Mouse (Mus musculus) MEL (cell line): ENCODE measurements around the gene Gtf2h3. TPM values are rescaled to one million over a fixed set of nuclear protein-coding genes. Genes with fewer than 3 reads are reported as not detected.

Source experiments
- DNase-seq: peaks from one replicate; pipeline ENCODE4 v3.0.0; 2011; ENCODE audit warnings: low read depth, low spot score
- H3K27ac ChIP-seq: 2 replicates; pipeline ENCODE4 v1.5.1; 2012; ENCODE audit warnings: low read depth, mild to moderate bottlenecking, control low read depth, low read length, moderate library complexity; ENCODE audit not compliant: control insufficient read depth
- H3K27me3 ChIP-seq, 2 experiments: fragments of 150-350 bp in 1 of 2; sonication (generic) in 1 of 2; 2 replicates each; pipeline ENCODE4 v1.6.1; 2012; ENCODE audit warnings: low read length in 2 of 2, mild to moderate bottlenecking in 2 of 2, improper control_type of control experiment in 1 of 2, moderate library complexity in 1 of 2; ENCODE audit not compliant: insufficient read depth in 2 of 2, control insufficient read depth in 1 of 2
- H3K36me3 ChIP-seq, 2 experiments: 2 replicates each; pipeline ENCODE4 v1.6.1; 2012 to 2014; ENCODE audit warnings: low read length in 2 of 2, improper control_type of control experiment in 1 of 2, inconsistent platforms in 1 of 2, mild to moderate bottlenecking in 1 of 2; ENCODE audit not compliant: insufficient read depth in 2 of 2, control insufficient read depth in 1 of 2
- H3K4me1 ChIP-seq, 2 experiments: fragments of 150-350 bp in 1 of 2; sonication (generic) in 1 of 2; 2 replicates each; pipeline ENCODE4 v1.6.1; 2012; ENCODE audit warnings: low read length in 2 of 2, improper control_type of control experiment in 1 of 2, mild to moderate bottlenecking in 1 of 2; ENCODE audit not compliant: insufficient read depth in 2 of 2, control insufficient read depth in 1 of 2
- H3K4me3 ChIP-seq, 2 experiments: fragments of 150-350 bp in 1 of 2; sonication (generic) in 1 of 2; 2 replicates each; pipeline ENCODE4 v1.5.1; 2012; ENCODE audit warnings: low read depth in 2 of 2, low read length in 2 of 2, mild to moderate bottlenecking in 2 of 2, moderate library complexity in 2 of 2, control low read depth in 1 of 2, improper control_type of control experiment in 1 of 2; ENCODE audit not compliant: control insufficient read depth in 1 of 2, insufficient read depth in 1 of 2
- H3K79me2 ChIP-seq: 2 replicates; pipeline ENCODE4 v1.6.1; 2012; ENCODE audit warnings: mild to moderate bottlenecking, low read length, moderate library complexity; ENCODE audit not compliant: control insufficient read depth, poor library complexity, insufficient read depth
- H3K9ac ChIP-seq: 2 replicates; pipeline ENCODE4 v1.6.1; 2012; ENCODE audit warnings: low read depth, mild to moderate bottlenecking, control low read depth, low read length, moderate library complexity; ENCODE audit not compliant: control insufficient read depth, poor library complexity, severe bottlenecking
- H3K9me3 ChIP-seq: fragments of 150-350 bp; sonication (generic); replicated peaks from 2 replicates; pipeline ENCODE4 v1.6.1; 2012; ENCODE audit warnings: mild to moderate bottlenecking, low read length, improper control_type of control experiment, moderate library complexity; ENCODE audit not compliant: insufficient read depth
- BHLHE40 ChIP-seq: IDR thresholded peaks from 2 replicates; pipeline ENCODE4 v1.6.1; 2012; ENCODE audit warnings: low read depth, mild to moderate bottlenecking, inconsistent platforms, low read length, improper control_type of control experiment, borderline replicate concordance
- CHD1 ChIP-seq: IDR thresholded peaks from 2 replicates; pipeline ENCODE4 v1.6.1; 2012; ENCODE audit warnings: low read depth, mild to moderate bottlenecking, inconsistent platforms, low read length, improper control_type of control experiment
- CHD2 ChIP-seq: IDR thresholded peaks from 2 replicates; pipeline ENCODE4 v1.6.1; 2011; ENCODE audit warnings: low read length, improper control_type of control experiment
- CTCF ChIP-seq, 3 experiments: IDR thresholded peaks in 2 of 3; conservative IDR thresholded peaks in 1 of 3; 2 replicates each; pipeline ENCODE4 v1.5.1; 2011 to 2012; ENCODE audit warnings: low read length in 3 of 3, low read depth in 2 of 3, mild to moderate bottlenecking in 2 of 3, improper control_type of control experiment in 1 of 3, inconsistent platforms in 1 of 3, mixed read lengths in 1 of 3, moderate library complexity in 1 of 3; ENCODE audit not compliant: control insufficient read depth in 1 of 3, insufficient read depth in 1 of 3, poor library complexity in 1 of 3, severe bottlenecking in 1 of 3
- E2F4 ChIP-seq: IDR thresholded peaks from 2 replicates; pipeline ENCODE4 v1.6.1; 2011; ENCODE audit warnings: low read depth, low read length, improper control_type of control experiment, borderline replicate concordance
- ELF1 ChIP-seq: IDR thresholded peaks from 2 replicates; pipeline ENCODE4 v1.6.1; 2014; ENCODE audit warnings: low read depth, mild to moderate bottlenecking, inconsistent platforms, low read length, improper control_type of control experiment, moderate library complexity
- EP300 ChIP-seq, 2 experiments: IDR thresholded peaks; 2 replicates each; pipeline ENCODE4 v1.6.1; 2011; ENCODE audit warnings: improper control_type of control experiment in 2 of 2, low read length in 2 of 2, low read depth in 1 of 2, mild to moderate bottlenecking in 1 of 2
- ETS1 ChIP-seq: IDR thresholded peaks from 2 replicates; pipeline ENCODE4 v1.6.1; 2012; ENCODE audit warnings: low read depth, mild to moderate bottlenecking, inconsistent platforms, low read length, improper control_type of control experiment, moderate library complexity
- GABPA ChIP-seq: IDR thresholded peaks from 2 replicates; pipeline ENCODE4 v1.6.1; 2012; ENCODE audit warnings: low read depth, mild to moderate bottlenecking, inconsistent platforms, low read length, improper control_type of control experiment, moderate library complexity
- GATA1 ChIP-seq: IDR thresholded peaks from 2 replicates; pipeline ENCODE4 v1.6.1; 2011; ENCODE audit warnings: low read depth, low read length, improper control_type of control experiment
- HCFC1 ChIP-seq: IDR thresholded peaks from 2 replicates; pipeline ENCODE4 v1.6.1; 2012; ENCODE audit warnings: low read depth, mild to moderate bottlenecking, inconsistent platforms, low read length, improper control_type of control experiment, moderate library complexity
- JUND ChIP-seq: IDR thresholded peaks from 2 replicates; pipeline ENCODE4 v1.6.1; 2011; ENCODE audit warnings: low read depth, mild to moderate bottlenecking, improper control_type of control experiment, low read length
- KAT2A ChIP-seq: conservative IDR thresholded peaks from 2 replicates; pipeline ENCODE4 v1.6.1; 2012; ENCODE audit warnings: low read depth, low read length, improper control_type of control experiment, inconsistent platforms
- MAFK ChIP-seq: IDR thresholded peaks from 2 replicates; pipeline ENCODE4 v1.6.1; 2011; ENCODE audit warnings: low read depth, mild to moderate bottlenecking, low read length, improper control_type of control experiment, borderline replicate concordance
- MAX ChIP-seq: IDR thresholded peaks from 2 replicates; pipeline ENCODE4 v1.6.1; 2011; ENCODE audit warnings: low read length, improper control_type of control experiment
- MAZ ChIP-seq: IDR thresholded peaks from 2 replicates; pipeline ENCODE4 v1.6.1; 2012; ENCODE audit warnings: low read depth, mild to moderate bottlenecking, inconsistent platforms, low read length, improper control_type of control experiment
- MEF2A ChIP-seq: IDR thresholded peaks from 2 replicates; pipeline ENCODE4 v1.6.1; 2014; ENCODE audit warnings: low read depth, mild to moderate bottlenecking, inconsistent platforms, low read length, improper control_type of control experiment; ENCODE audit not compliant: poor library complexity, insufficient replicate concordance, severe bottlenecking; ENCODE audit errors: extremely low read depth
- MXI1 ChIP-seq: IDR thresholded peaks from 2 replicates; pipeline ENCODE4 v1.6.1; 2011; ENCODE audit warnings: mild to moderate bottlenecking, low read depth, low read length, improper control_type of control experiment
- MYB ChIP-seq: IDR thresholded peaks from 2 replicates; pipeline ENCODE4 v1.6.1; 2011; ENCODE audit warnings: mild to moderate bottlenecking, low read depth, low read length, improper control_type of control experiment
- MYC ChIP-seq: IDR thresholded peaks from 2 replicates; pipeline ENCODE4 v1.6.1; 2011; ENCODE audit warnings: low read depth, mild to moderate bottlenecking, low read length, improper control_type of control experiment, moderate library complexity
- NELFE ChIP-seq: IDR thresholded peaks from 2 replicates; pipeline ENCODE4 v1.6.1; 2011; ENCODE audit warnings: low read depth, low read length, improper control_type of control experiment
- NRF1 ChIP-seq: IDR thresholded peaks from 2 replicates; pipeline ENCODE4 v1.6.1; 2014; ENCODE audit warnings: low read depth, mild to moderate bottlenecking, inconsistent platforms, low read length, improper control_type of control experiment, moderate library complexity; ENCODE audit not compliant: poor library complexity, insufficient read depth, severe bottlenecking
- POLR2A ChIP-seq, 2 experiments: IDR thresholded peaks; 2 replicates each; pipeline ENCODE4 v1.6.1; 2011 to 2012; ENCODE audit warnings: low read length in 2 of 2, mild to moderate bottlenecking in 2 of 2, control low read depth in 1 of 2, improper control_type of control experiment in 1 of 2, low read depth in 1 of 2, moderate library complexity in 1 of 2; ENCODE audit not compliant: control insufficient read depth in 1 of 2, insufficient read depth in 1 of 2, poor library complexity in 1 of 2
- POLR2AphosphoS2 ChIP-seq: IDR thresholded peaks from 2 replicates; pipeline ENCODE4 v1.6.1; 2011; ENCODE audit warnings: low read length, improper control_type of control experiment
- RAD21 ChIP-seq: IDR thresholded peaks from 2 replicates; pipeline ENCODE4 v1.6.1; 2011; ENCODE audit warnings: mild to moderate bottlenecking, low read depth, low read length, improper control_type of control experiment
- RCOR1 ChIP-seq: IDR thresholded peaks from 2 replicates; pipeline ENCODE4 v1.6.1; 2012; ENCODE audit warnings: low read depth, mild to moderate bottlenecking, inconsistent platforms, low read length, improper control_type of control experiment
- SIN3A ChIP-seq: IDR thresholded peaks from 2 replicates; pipeline ENCODE4 v1.6.1; 2012; ENCODE audit warnings: low read length, improper control_type of control experiment, inconsistent platforms
- SMC3 ChIP-seq: IDR thresholded peaks from 2 replicates; pipeline ENCODE4 v1.6.1; 2011; ENCODE audit warnings: low read depth, low read length, improper control_type of control experiment
- TAL1 ChIP-seq: IDR thresholded peaks from 2 replicates; pipeline ENCODE4 v1.6.1; 2012; ENCODE audit warnings: mild to moderate bottlenecking, inconsistent platforms, low read length, moderate library complexity, mixed read lengths
- TBP ChIP-seq: IDR thresholded peaks from 2 replicates; pipeline ENCODE4 v1.8.0; 2011; ENCODE audit warnings: low read depth, low read length, improper control_type of control experiment
- UBTF ChIP-seq: IDR thresholded peaks from 2 replicates; pipeline ENCODE4 v1.6.1; 2012; ENCODE audit warnings: low read depth, mild to moderate bottlenecking, inconsistent platforms, low read length, improper control_type of control experiment, moderate library complexity, borderline replicate concordance; ENCODE audit not compliant: insufficient read depth
- USF1 ChIP-seq: IDR thresholded peaks from 2 replicates; pipeline ENCODE4 v1.6.1; 2014; ENCODE audit warnings: low read depth, mild to moderate bottlenecking, inconsistent platforms, low read length, improper control_type of control experiment, moderate library complexity
- USF2 ChIP-seq, 2 experiments: IDR thresholded peaks; 2 replicates each; pipeline ENCODE4 v1.6.1; 2011 to 2012; ENCODE audit warnings: improper control_type of control experiment in 2 of 2, low read length in 2 of 2, borderline replicate concordance in 1 of 2, inconsistent platforms in 1 of 2, low read depth in 1 of 2, mild to moderate bottlenecking in 1 of 2; ENCODE audit not compliant: insufficient read depth in 1 of 2
- ZC3H11A ChIP-seq: IDR thresholded peaks from 2 replicates; pipeline ENCODE4 v1.6.1; 2012; ENCODE audit warnings: low read depth, mild to moderate bottlenecking, inconsistent platforms, low read length, improper control_type of control experiment
- ZKSCAN1 ChIP-seq: IDR thresholded peaks from 2 replicates; pipeline ENCODE4 v1.6.1; 2012; ENCODE audit warnings: low read depth, mild to moderate bottlenecking, inconsistent platforms, low read length, improper control_type of control experiment, moderate library complexity
- ZMIZ1 ChIP-seq: IDR thresholded peaks from 2 replicates; pipeline ENCODE4 v1.6.1; 2012; ENCODE audit warnings: low read depth, mild to moderate bottlenecking, inconsistent platforms, low read length, improper control_type of control experiment, moderate library complexity
- ZNF384 ChIP-seq: IDR thresholded peaks from 2 replicates; pipeline ENCODE4 v1.6.1; 2012; ENCODE audit warnings: low read depth, mild to moderate bottlenecking, inconsistent platforms, low read length, improper control_type of control experiment
- polyA plus RNA-seq, 2 experiments: library from polyadenylated mRNA; stranded (reverse) in 1 of 2; unstranded in 1 of 2; fragments of >175 nt in 1 of 2; fragments of >200 nt in 1 of 2; gene quantifications; 2 replicates each; pipeline versions ENCODE4 v1.2.1 to v1.2.4; 2012; ENCODE audit warnings: low replicate concordance in 2 of 2, low read depth in 1 of 2; ENCODE audit not compliant: insufficient read length in 2 of 2, insufficient read depth in 1 of 2, missing spikeins in 1 of 2
- total RNA-seq: library from RNA; depleted of rRNA; stranded (reverse); fragments of 300-350 nt; gene quantifications from 2 replicates; pipeline ENCODE4 v1.2.3, GENCODE M21; 2012

The Gtf2h3 gene
- total and polyA plus RNA-seq, 3 experiments, result 86.1 to 116 TPM; not detected in 1

GRCm38 (mm10) chr5:124540383-124540786 lies 38.6 kb upstream of the Gtf2h3 start, which contains the start of gene Tmed2:
TSS of gene Tmed2 (plus strand) at chr5:124540695.
- H3K27me3 ChIP-seq, result no peaks in the 10 kb centered on the region
- peaks cover 5 to 11% of the 10 kb centered on the region in 2 experiments for H3K4me1 ChIP-seq
- peak within 1 kb of the TSS; percentile 50 for H3K27ac ChIP-seq
- H3K36me3 ChIP-seq, result peaks cover 12 to 15% of the 10 kb centered on the region in 2 experiments
- H3K9ac ChIP-seq, result peak within 1 kb of the TSS; percentile 91
- H3K4me3 ChIP-seq, result peak within 1 kb of the TSS; percentile 87 to 91
- no peaks in the 10 kb centered on the region for H3K9me3 ChIP-seq
- peaks cover 35% of the 10 kb centered on the region for H3K79me2 ChIP-seq
- peak; percentile 98 for DNase-seq
- TF ChIP-seq ELF1 (peak; percentile 95), MAFK (0 out of 2 replicates have a peak, but pooled peaks have one; percentile 29), USF2 (IDR thresholded peaks at IDR 0.05; ENCODE audit: borderline replicate concordance in 1 of 2, insufficient read depth in 1 of 2, low read depth in 1 of 2, low read length in 2 of 2) (peak; percentile 13 to 78; a peak in 2 of 4 replicates), POLR2AphosphoS2 (no peak), SIN3A (peak; percentile 97), MYB (peak; percentile 63), ZNF384 (peak; percentile 46; the same call in 1 of the 2 replicates), RAD21 (no peak; the same call in 1 of the 2 replicates), EP300 (IDR thresholded peaks at IDR 0.05; ENCODE audit: low read depth in 1 of 2, low read length in 2 of 2) (peak in 1 of 2 experiments; percentile 50; a peak in 1 of 4 replicates), CHD1 (no peak), MAX (peak; percentile 97), UBTF (no peak), CHD2 (no peak), HCFC1 (peak; percentile 95), MYC (peak; percentile 94), TBP (peak; percentile 87), GABPA (peak; percentile 35; the same call in 1 of the 2 replicates), KAT2A (peak; percentile 82; the same call in 1 of the 2 replicates), MAZ (peak; percentile 91), RCOR1 (0 out of 2 replicates have a peak, but pooled peaks have one; percentile 14), E2F4 (no peak), JUND (no peak), ZMIZ1 (no peak), USF1 (peak; percentile 97), NELFE (no peak), NRF1 (peak; percentile 41; the same call in 1 of the 2 replicates), ZC3H11A (peak; percentile 32; the same call in 1 of the 2 replicates), POLR2A (IDR thresholded peaks at IDR 0.05; ENCODE audit: control insufficient read depth in 1 of 2, insufficient read depth in 1 of 2, low read depth in 1 of 2, low read length in 2 of 2, poor library complexity in 1 of 2) (no peak; a peak in 1 of 4 replicates), GATA1 (no peak), ETS1 (peak; percentile 48; the same call in 1 of the 2 replicates), SMC3 (peak; percentile 19; the same call in 1 of the 2 replicates), TAL1 (no peak), BHLHE40 (peak; percentile 62; the same call in 1 of the 2 replicates), MXI1 (peak; percentile 86), ZKSCAN1 (no peak), CTCF (IDR thresholded peaks at IDR 0.05 in 2 of 3, conservative IDR thresholded peaks at IDR 0.05 in 1 of 3; ENCODE audit: control insufficient read depth in 1 of 3, insufficient read depth in 1 of 3, low read depth in 2 of 3, low read length in 3 of 3, poor library complexity in 1 of 3, severe bottlenecking in 1 of 3) (peak in 2 of 3 experiments; percentile 29 to 34; a peak in 3 of 6 replicates), MEF2A (no peak)
